Mouse (Mus musculus) fibroblast of lung, adult 2 months (primary cell): ENCODE measurements around the gene Gm11634.
"Not testable (repeated sequence)": the region's sequence is repeated elsewhere in the genome, so short reads cannot be mapped to it uniquely, and the experiment has no call there.

Experiments used
- DNase-seq: peaks from one replicate; pipeline ENCODE4 v3.0.0-alpha.2; 2011; ENCODE audit warnings: low read depth

Gm11634 gene

GRCm38 (mm10) chr11:101599156-101599555 lies at the start of gene Gm11634:
Gene Gm11634 (minus strand): TSS chr11:101599256.
- DNase-seq: no peak

- DNase-seq: not testable (repeated sequence)
Measured at GRCm38 (mm10) chr11:101647093-101647492, 48.0 kb upstream of the Gm11634 start.

GRCm38 (mm10) chr11:101646283-101646794 lies 47.3 kb upstream of the Gm11634 start:
- not testable (repeated sequence) for DNase-seq

- DNase-seq: peak; percentile 70
Measured at GRCm38 (mm10) chr11:101645411-101646282, 46.6 kb upstream of the Gm11634 start.

GRCm38 (mm10) chr11:101645043-101645410 lies 46.0 kb upstream of the Gm11634 start:
- not testable (repeated sequence) for DNase-seq

- DNase-seq: no peak
Measured at GRCm38 (mm10) chr11:101644591-101644990, 45.5 kb upstream of the Gm11634 start.

GRCm38 (mm10) chr11:101642931-101643330 lies 43.9 kb upstream of the Gm11634 start:
- DNase-seq: no peak

GRCm38 (mm10) chr11:101641710-101642642 lies 42.9 kb upstream of the Gm11634 start:
- peak; percentile 58 for DNase-seq

GRCm38 (mm10) chr11:101640857-101641709 lies 42.0 kb upstream of the Gm11634 start:
- not testable (repeated sequence) for DNase-seq

GRCm38 (mm10) chr11:101639761-101640160 lies 40.7 kb upstream of the Gm11634 start:
- DNase-seq: no peak

- DNase-seq: no peak
Measured at GRCm38 (mm10) chr11:101635660-101636059, 36.6 kb upstream of the Gm11634 start.

- DNase-seq: not testable (repeated sequence)
Measured at GRCm38 (mm10) chr11:101628733-101629417, 29.8 kb upstream of the Gm11634 start.

- DNase-seq: no peak
Measured at GRCm38 (mm10) chr11:101627857-101628559, 29.0 kb upstream of the Gm11634 start.

- peak; percentile 92 for DNase-seq
Measured at GRCm38 (mm10) chr11:101626995-101627856, 28.2 kb upstream of the Gm11634 start, which contains the start of gene Rdm1. Gene Rdm1 (plus strand): TSS chr11:101627195.

GRCm38 (mm10) chr11:101626649-101626994 lies 27.6 kb upstream of the Gm11634 start:
- DNase-seq: no peak

- not testable (repeated sequence) for DNase-seq
Measured at GRCm38 (mm10) chr11:101620022-101620655, 21.1 kb upstream of the Gm11634 start.

GRCm38 (mm10) chr11:101618596-101618995 lies 19.5 kb upstream of the Gm11634 start:
- DNase-seq: no peak

- DNase-seq: no peak
Measured at GRCm38 (mm10) chr11:101617849-101618248, 18.8 kb upstream of the Gm11634 start.
